Mouse (Mus musculus) brain, embryonic 14.5 days (tissue): ENCODE data around the gene Tmem121b.

Experiments
- CTCF ChIP-seq: fragments of 200-500 bp; IDR thresholded peaks from 2 replicates; pipeline ENCODE4 v1.5.1; 2012; ENCODE audit warnings: inconsistent platforms, mild to moderate bottlenecking, moderate library complexity, borderline replicate concordance; ENCODE audit not compliant: insufficient read depth, insufficient read length; ENCODE audit errors: extremely low read depth
- POLR2A ChIP-seq: fragments of 200-500 bp; IDR thresholded peaks from 2 replicates; pipeline ENCODE4 v1.6.1; 2012; ENCODE audit warnings: mild to moderate bottlenecking, inconsistent platforms, borderline replicate concordance; ENCODE audit not compliant: poor library complexity, insufficient read depth, insufficient read length, severe bottlenecking; ENCODE audit errors: extremely low read depth

- TF ChIP-seq POLR2A (no peak), CTCF (no peak)
These were observed 41.1 kb downstream of the Tmem121b start for GRCm38 (mm10) chr6:120452384-120453102.
